Mouse (Mus musculus) heart, adult 18-20 months (tissue): ENCODE results near the gene Aars. TPM values are rescaled to one million over a fixed set of nuclear protein-coding genes. Genes with fewer than 3 reads are reported as not detected.
A peak's percentile ranks its signal among the peaks of the same experiment; 100 is the strongest.
"Not testable (repeated sequence)": the region's sequence is repeated elsewhere in the genome, so short reads cannot be mapped to it uniquely, and the experiment has no call there.

Experiments
- DNase-seq, 2 experiments: peaks; one replicate each; pipeline ENCODE4 v3.0.0; 2021 to 2022; ENCODE audit warnings: mixed read lengths in 1 of 2
- total RNA-seq, 2 experiments: library from RNA; stranded (reverse); gene quantifications; 2 replicates each; pipeline ENCODE4 v1.2.3; 2021

The Aars gene
- total RNA-seq, 2 experiments from 2014 or later: 31.9 to 33.7 TPM

DNA sequence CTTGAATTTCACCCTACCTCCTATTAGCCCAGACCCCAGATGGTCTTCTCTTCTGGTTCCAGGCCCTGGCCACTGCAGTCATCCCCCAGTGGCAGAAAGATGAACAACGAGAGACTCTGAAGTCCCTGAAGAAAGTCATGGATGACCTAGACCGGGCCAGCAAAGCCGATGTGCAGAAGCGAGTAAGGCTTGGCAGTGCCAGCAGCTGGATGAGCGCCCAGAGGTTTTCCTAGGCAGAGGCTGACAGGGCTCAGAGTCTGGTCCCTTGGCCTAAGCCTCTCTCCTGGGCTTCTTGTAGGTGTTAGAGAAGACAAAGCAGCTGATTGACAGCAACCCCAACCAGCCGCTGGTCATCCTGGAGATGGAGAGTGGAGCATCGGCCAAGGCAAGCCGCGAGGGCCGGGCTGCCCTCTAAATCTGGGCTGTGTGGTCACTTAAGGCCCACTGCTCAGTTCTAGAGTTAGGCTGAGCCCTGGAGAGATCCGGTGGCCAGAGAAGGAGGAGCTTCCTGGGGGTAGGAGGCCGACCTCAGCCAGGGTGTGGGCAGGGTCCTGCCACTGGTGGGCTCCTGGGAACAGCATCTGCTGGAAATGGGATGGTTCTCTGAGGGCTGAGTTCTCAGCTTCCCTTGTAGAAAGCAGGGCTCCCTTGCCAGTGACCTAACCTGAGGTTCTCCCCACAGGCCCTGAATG is 21.0 kb downstream of the Aars start:
- DNase-seq: peak; percentile 46 to 47

- no peak for DNase-seq
Measured at GRCm38 (mm10) chr8:111055031-111055634, 22.2 kb downstream of the Aars start.

DNA sequence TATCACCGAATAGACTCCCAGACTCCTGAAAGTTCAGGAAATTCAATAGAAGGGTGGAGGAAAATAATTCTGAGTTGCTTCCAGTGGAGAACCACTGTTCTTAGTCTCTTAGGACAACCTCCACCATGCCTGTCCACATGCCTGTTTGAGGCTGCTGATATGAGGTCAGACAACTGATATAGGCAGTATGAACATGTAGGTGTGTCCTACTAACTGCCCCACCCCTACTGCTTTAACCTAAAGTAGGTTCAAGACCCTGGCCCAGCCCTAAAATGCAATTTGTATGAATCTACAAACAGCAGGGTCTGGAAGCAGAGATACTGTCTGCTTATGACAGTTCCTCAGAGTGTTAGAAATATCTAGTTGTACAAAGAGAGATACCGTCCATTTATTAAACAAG is 22.7 kb downstream of the Aars start:
- DNase-seq: no peak

- peak; percentile 94 for DNase-seq
Measured at GRCm38 (mm10) chr8:111056158-111056663, 23.3 kb downstream of the Aars start, which contains the start of gene Exosc6. Exosc6 (plus strand) TSS chr8:111056339.

DNA sequence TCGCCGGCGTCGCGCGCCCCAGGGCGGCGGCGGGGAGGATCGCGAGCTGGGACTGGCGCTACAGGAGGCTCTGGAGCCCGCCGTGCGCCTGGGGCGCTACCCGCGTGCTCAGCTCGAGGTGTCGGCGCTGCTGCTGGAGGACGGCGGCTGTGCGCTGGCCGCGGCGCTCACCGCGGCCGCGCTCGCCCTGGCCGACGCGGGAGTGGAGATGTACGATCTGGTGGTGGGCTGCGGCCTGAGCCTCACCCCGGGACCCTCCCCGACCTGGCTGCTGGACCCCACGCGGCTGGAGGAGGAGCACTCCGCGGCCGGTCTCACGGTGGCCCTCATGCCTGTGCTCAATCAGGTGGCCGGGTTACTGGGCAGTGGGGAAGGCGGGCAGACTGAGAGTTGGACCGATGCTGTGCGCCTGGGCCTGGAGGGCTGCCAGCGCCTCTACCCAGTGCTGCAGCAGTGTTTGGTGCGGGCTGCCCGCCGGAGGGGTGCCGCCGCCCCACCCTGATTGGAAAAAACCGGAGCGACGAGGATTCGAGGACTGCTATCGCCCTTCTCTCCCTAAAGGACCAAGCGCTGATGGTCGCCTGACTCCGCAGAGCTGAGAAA is 23.8 kb downstream of the Aars start:
- DNase-seq: peak; percentile 22 to 28

DNA sequence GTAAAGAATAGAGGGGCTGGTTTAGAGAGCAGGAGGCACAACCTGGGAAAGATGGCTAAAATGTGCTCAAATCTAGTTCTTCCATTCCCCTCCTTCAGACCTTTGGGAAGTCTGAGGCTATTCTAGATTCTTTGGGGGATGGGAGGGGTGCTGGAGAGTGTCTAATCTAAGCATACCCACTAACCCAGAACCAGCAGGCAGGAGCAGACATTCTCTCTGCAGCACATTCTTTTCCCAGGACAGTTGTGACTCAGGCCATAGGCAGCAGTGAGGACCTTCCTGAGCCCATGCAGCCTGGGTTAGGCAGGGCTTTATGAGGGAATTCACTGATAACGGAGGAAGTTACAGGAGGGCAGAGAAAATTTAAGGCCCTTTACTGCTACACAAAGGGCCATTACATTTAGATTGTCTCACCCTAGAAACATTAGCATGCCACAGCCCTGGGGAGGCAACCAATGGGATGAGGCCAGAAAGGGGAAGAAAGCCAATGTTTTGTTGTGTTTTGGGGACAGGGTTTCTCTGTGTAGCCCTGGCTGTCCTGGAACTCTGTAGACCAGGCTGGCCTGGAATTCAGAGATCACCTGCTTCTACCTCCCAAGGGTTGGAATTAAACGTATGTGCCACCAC is 26.1 kb downstream of the Aars start:
- DNase-seq: no peak

DNA sequence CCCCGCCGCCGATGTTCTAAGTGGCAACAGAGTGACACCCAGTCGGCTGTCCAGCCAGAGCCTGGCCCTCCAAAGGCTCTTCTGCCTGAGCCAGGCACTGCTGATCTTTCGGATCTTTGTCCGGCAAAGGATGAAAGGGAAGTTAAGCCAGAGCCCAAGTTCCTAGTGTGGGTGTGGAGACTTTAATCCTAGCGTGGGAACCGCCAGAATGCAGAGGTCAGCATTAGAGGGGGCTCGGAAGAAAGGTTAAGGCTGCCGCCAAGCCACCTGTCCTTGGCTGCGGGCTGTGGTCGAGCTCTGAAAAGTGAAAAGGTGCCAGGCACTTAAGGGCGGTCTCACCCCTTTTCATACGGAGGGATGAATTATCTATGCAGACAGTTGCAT is 28.7 kb downstream of the Aars start:
- DNase-seq: peak; percentile 13 to 21

DNA sequence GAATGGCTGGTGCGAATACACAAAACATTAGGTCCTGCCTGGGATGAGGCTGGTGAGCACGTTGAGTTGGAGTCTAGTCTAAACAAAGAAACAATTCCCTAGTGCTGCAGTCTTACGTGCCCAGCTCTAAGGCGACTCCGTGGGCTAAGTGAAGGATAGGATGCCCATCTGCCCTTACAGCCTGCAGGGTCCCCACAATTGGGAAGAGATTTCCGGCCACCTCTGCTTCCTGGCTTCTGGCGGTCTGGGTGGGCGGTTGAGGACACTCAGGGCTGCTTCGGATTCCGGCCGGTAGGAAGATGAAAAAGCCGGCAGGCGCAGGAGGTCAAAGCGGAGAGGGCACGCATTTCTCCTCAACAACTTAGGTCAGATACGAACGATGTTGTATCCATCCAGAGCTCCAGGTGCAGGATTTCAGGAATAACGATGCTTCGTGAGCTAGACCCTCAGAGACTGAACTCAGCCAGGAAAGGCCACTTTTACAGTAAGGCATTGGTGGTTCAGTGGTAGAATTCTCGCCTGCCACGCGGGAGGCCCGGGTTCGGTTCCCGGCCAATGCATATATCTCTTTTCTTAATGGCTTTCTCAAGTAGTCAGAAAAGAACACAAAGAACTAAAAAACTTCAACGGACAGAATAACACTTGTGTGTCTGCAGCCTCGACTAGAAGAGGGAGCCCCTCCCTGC is 29.3 kb downstream of the Aars start:
- peak; percentile 86 to 95 for DNase-seq

DNA sequence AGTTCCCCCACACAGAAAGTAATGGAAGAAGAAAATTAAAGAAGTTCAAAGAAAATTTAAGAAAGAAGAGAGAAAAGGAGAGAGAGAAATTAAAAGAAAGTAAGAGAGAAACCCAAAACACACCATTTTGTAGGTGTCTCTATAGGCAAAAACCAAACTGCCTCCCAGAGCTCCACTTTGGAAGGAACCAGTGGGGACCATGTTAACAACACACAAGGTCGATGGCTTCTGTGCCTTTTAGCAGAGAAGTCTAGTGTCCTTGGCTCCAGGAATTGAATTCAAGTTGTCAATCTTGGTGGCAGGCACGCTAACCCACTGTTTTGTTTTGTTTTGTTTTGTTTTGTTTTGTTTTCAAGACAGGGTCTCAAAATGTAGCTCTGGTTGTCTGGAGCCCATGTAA is 29.9 kb downstream of the Aars start:
- DNase-seq: no peak

DNA sequence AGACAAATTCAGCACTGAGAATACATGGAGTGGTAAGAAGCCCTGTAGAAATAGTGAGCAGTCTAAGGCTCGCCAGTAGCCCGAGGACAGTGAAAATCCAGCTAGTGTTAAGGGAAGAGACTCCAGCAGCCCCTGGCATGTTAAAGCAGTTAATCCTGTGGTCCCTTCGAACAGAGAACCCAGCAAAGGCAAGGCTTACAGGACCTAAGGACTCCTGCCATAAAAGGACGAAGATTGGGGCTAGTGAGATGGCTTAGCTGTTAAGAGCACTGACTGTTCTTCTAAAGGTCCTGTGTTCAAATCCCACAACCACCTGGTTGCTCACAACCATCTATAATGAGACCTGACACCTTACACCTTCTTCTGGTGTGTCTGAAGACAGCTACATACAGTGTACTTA is 33.4 kb downstream of the Aars start:
- no peak for DNase-seq

DNA sequence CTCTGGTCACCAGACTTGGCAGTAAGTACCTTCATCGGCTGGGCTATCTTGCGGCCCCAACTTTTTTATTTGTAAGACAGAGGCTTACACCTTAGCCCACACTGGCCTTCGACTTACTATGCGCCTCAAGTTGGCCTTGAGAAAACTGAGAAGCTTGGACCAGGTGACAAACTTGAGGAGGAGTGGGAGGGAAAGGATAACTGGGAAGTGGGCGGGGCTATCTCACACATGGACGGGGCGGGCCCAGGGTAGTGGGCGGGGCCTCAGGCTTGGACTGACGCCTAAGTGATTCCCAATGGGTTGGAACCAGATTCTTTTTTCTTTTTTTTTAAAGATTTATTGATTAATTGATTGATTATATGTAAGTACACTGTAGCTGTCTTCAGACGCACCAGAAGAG is 34.5 kb downstream of the Aars start:
- no peak for DNase-seq

DNA sequence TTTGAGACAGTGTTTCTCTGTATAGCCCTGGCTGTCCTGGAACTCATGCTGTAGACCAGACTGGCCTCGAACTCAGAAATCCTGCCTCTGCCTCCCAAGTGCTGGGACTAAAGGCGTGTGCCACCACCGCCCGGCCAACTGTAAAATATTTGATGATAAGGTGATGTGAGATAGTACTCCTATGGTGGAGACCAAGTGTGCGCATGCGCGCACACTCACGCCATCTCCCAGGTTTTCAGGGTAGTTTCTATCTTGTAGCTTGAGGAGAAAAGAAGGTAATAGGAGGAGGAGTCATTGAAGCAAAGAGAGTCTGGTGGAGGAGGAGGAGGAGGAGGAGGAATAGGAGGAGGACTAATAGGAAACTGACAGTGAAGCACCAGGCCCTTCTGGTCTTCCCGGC is 35.7 kb downstream of the Aars start:
- DNase-seq: not testable (repeated sequence)

DNA sequence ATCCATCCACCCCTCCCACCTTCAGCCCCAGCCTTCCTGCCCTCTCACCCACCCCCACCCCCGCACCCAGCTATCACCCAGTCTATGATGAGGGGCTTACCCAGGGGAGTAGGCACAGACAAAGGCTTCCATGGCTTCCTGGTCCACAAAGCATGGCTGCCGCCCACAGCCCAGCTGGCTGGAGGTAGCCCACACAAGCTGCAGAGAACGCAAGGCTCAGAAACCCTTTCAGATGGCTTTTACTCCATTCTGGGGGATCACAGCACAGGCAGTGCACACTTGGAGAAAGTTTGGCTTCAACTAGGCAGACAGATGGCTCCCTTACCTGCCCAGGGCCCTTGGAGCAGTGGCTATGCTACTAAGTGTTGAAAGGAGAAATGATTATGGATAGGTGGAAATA is 43.0 kb downstream of the Aars start:
- DNase-seq: no peak

DNA sequence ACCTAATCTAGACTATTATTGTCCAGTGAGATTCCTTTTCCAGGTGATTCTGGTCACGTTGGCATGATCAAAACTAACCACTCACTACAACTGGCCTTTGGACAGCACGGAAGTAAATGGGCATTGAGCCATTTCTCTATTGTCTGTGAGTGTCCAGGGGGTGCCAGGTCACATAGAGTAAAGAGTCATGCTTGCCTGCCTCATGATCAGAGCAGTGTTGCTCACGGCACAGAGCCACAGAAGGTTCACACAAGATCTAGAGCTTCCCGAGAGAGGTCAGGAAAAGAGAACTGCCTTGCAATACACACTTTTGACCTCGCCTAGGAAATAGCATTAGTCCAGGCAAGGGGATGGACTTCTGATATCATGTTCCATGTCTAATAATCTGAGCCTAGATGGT is 46.5 kb downstream of the Aars start:
- no peak for DNase-seq

DNA sequence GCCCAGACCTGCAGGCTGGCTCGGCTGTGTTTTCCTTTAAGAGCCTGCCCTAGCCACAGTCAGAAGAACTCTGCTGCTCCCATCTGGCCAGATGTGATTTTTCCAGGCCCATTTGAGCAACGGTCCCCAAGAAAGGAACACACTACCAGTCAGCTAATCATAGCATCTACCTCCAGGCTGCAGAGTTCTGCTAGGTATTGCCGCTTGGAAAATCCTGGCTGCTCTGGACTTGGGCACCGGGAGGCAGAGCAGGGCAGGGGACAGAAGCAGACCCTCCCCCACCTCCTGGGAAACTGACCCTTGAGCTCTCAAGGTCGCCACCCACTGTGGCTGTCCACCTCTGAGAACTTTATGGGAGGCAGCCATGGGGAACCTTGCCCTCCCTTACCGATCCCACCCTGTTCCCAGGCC is 46.9 kb downstream of the Aars start:
- peak in 1 of 2 experiments; percentile 29 for DNase-seq

GRCm38 (mm10) chr8:111081580-111082258 is 48.8 kb downstream of the Aars start:
- no peak for DNase-seq

GRCm38 (mm10) chr8:111083936-111084335 is 51.0 kb downstream of the Aars start:
- not testable (repeated sequence) for DNase-seq

DNA sequence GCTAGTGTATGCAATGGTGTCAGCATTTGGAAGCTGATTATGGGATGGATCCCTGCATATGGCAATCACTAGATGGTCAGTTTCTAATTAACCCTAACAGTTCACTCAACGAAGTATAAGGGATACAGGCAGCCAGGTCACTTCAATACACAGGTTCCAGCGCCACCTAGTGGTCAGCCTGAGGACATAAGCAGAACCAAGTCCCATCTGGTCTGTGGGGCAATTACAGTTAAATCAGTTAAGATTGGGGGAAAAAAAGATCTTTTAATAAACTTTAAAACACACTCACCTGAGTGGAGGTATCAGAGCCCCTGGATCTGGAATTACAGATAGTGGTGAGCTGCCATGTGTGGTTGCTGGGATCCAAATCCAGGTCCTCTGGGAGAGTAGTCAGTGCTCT is 57.2 kb downstream of the Aars start:
- peak; percentile 62 to 88 for DNase-seq

- peak; percentile 39 to 53 for DNase-seq
Measured at GRCm38 (mm10) chr8:111091706-111092105, 58.8 kb downstream of the Aars start.

DNA sequence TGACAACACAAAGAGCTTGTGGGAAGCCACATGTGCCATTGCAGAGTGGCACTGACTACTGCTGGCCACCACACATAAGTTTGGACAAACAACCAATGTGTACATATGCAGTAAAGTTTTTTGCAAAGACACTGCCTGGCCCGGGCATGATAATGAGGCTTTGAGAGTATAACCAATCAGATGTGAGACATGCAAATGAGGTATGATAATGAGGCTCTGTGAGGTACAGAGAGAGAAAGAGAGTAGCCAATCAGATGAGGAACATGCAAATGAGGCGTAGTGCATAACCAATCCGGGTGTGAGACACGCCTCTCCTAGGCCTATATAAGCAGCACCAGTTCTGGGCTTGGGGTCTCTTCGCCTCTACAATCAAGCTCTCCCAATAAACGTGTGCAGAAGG is 59.4 kb downstream of the Aars start, which contains the start of gene Clec18a:
Gene Clec18a, minus strand, starts transcription at position 101 of the 400 bp plus-strand sequence.
- DNase-seq: not testable (repeated sequence)

DNA sequence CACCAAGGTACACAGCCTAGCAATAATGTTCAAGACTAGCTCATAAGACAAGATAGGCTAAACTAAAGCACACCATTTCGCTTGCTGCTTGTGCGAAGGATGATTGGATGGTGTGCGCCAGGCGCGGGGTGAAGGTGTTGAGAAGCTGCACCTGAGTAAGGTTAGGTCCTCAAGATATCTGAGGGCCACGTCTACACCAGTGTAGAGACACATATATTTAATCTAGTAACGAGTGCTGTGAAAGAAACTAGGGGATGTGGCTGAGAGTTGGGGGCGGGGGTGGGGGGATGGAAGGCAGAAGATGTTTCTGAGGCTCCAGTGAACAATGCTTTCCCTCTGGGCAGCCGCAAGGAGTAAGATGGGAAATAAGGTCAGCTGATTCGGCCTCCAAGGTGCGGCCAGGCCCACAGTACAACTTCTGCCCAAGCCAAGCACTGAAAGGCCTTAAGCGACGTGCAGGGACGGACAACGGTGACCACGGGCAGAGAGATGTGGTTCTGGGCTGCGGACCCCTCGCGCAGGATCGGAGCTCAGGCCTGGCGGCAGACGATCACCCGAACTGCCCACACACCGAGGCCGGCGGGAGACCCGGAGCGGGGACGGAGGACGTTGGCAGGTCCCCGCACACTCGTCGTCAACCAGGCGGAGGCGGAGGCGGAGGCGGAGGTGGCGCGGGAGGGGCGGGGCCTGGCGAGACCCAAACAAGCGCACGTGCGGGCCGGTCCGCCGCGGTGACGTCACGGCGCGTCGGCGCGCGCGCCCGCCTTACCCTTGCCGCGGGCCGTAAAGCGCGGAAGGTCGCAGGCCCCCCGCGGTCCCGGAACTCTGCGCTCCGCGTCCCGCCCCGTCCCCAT is 61.1 kb downstream of the Aars start, which contains the start of gene Pdpr:
Gene Pdpr, plus strand, starts transcription at position 766 of the 854 bp plus-strand sequence.
- peak; percentile 94 to 95 for DNase-seq
